10 mouse cellular contexts compared by ENCODE assay signal in the genomic region with DNA sequence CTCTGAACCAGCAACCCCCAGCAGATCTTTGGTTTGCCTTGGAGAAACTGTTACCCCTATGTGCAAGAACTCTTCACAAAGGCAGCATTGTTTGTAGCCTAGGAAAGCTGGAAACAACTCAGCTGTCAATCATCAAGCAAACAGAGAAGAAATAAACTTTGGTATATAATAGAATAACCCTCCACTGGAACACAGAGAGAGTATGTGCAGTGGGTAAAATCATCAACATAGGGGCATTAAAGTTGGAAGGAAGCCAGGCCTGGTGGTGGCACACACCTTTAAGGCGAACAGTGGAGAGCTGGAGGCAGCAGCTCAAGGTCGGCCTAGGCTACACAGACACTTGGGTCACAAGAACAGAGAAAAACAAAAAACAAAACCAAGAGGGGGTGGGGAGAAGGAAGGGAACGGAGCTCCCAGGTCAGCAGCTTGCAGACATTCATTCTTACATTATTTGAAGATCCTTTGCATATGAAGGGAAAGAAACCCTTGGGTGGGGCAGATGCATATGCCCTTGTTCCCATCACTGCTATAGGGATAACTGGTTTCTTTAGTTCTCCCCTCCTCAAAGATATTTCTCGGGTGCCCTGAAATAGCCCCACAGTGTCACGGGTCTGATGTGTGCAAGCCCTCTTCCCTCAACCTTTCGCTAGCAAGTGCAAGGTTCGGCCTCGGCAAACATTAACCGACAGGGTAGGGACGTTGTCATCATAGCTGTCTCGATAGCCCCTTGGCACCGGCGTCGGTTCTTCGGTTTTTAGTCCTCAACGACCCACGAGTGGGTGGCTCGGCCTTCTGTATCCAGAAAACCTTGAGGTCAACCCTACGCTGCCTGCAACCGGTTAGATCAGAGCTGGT. TPM values are rescaled to one million over a fixed set of nuclear protein-coding genes. Genes with fewer than 3 reads are reported as not detected.
DNase-seq lines count a peak whose midpoint lies in the region; ATAC-seq and TF ChIP-seq lines count a peak whose summit lies in the region.
"Had no signal": no experiment of that assay in that cellular context is flagged by ENCODE, and none has a peak within 500 bp of the region (broad histone marks: within the 10 kb centered on the region; RNA-seq: fewer than 3 reads in every experiment).

No protein-coding gene starts in this region.

- no peaks in the 10 kb centered on the region for H3K36me3 ChIP-seq in lung, embryonic 14.5 days (ENCODE audit: insufficient read depth)
- H3K36me3 ChIP-seq in lung, postnatal 0 days (ENCODE audit: insufficient read depth, low read length) = no peaks in the 10 kb centered on the region
- no peaks in the 10 kb centered on the region for H3K36me3 ChIP-seq in forebrain, embryonic 13.5 days (ENCODE audit: poor library complexity, severe bottlenecking)
- H3K36me3 ChIP-seq in neural tube, embryonic 15.5 days = no peaks in the 10 kb centered on the region
- H3K36me3 ChIP-seq: G1E had no signal

- H3K9ac ChIP-seq in lung, embryonic 14.5 days = no peak overlapping the region
- no peak overlapping the region for H3K9ac ChIP-seq in lung, postnatal 0 days (replicated peaks; ENCODE audit: low read depth)
- no peak overlapping the region for H3K9ac ChIP-seq in forebrain, embryonic 13.5 days
- no peak overlapping the region for H3K9ac ChIP-seq in neural tube, embryonic 15.5 days (replicated peaks)

- no peak overlapping the region for H3K4me3 ChIP-seq in lung, embryonic 14.5 days (ENCODE audit: low read depth, low read length)
- no peak overlapping the region for H3K4me3 ChIP-seq in lung, postnatal 0 days (ENCODE audit: low read depth, low read length)
- H3K4me3 ChIP-seq in forebrain, embryonic 13.5 days = no peak overlapping the region
- no peak overlapping the region for H3K4me3 ChIP-seq in neural tube, embryonic 15.5 days (replicated peaks)

- no peak for TF ChIP-seq EP300 in lung, postnatal 0 days (IDR thresholded peaks at IDR 0.05)

- no peaks in the 10 kb centered on the region for H3K9me3 ChIP-seq in lung, embryonic 14.5 days (ENCODE audit: low read depth, low read length)
- H3K9me3 ChIP-seq in lung, postnatal 0 days (ENCODE audit: low read length) = no peaks in the 10 kb centered on the region
- H3K9me3 ChIP-seq in forebrain, embryonic 13.5 days (replicated peaks) = no peaks in the 10 kb centered on the region
- no peaks in the 10 kb centered on the region for H3K9me3 ChIP-seq in neural tube, embryonic 15.5 days (replicated peaks)
- H3K9me3 ChIP-seq: G1E had no signal

- H3K27ac ChIP-seq in lung, embryonic 14.5 days (ENCODE audit: low read depth) = no peak overlapping the region; the same call in 1 of the 2 replicates
- no peak overlapping the region for H3K27ac ChIP-seq in lung, postnatal 0 days (ENCODE audit: low read length)
- peak overlapping the region; percentile 66 for H3K27ac ChIP-seq in forebrain, embryonic 13.5 days
- no peak overlapping the region for H3K27ac ChIP-seq in neural tube, embryonic 15.5 days (replicated peaks)

- DNase-seq in lung, embryonic 14.5 days = no peak
- no peak for DNase-seq in lung, postnatal 0 days (ENCODE audit: low spot score)
- DNase-seq in kidney, postnatal 10 days = peak; percentile 80
- no peak for DNase-seq in urinary bladder, adult 18-20 months (ENCODE audit: low spot score in 2 of 2)
- no peak for DNase-seq in right cerebral cortex, adult 18-20 months
- DNase-seq in cerebellum, adult 9-10 months = no peak
- DNase-seq: cerebellum, adult 11-12 months had no signal

- ATAC-seq in lung, embryonic 14.5 days (ENCODE audit: insufficient read depth) = no peak
- ATAC-seq in lung, postnatal 0 days = no peak
- peak; percentile 37; the same call in 1 of the 2 replicates for ATAC-seq in forebrain, embryonic 13.5 days
- ATAC-seq in neural tube, embryonic 15.5 days (ENCODE audit: low FRiP score) = 0 out of 2 replicates have a peak, but pooled peaks have one; percentile 17

- whole genome bisulfite sequencing in lung, embryonic 14.5 days = 18% methylated on average over 20 of the region's 20 CpGs
- 22% methylated on average over 20 of the region's 20 CpGs for WGBS in lung, postnatal 0 days
- WGBS in forebrain, embryonic 13.5 days = 14% methylated on average over 20 of the region's 20 CpGs
- WGBS in neural tube, embryonic 15.5 days = 22% methylated on average over 20 of the region's 20 CpGs

- TF ChIP-seq CTCF in lung, embryonic 14.5 days (IDR thresholded peaks at IDR 0.05; ENCODE audit: low read depth) = no peak
- no peak for TF ChIP-seq CTCF in lung, postnatal 0 days (IDR thresholded peaks at IDR 0.05)

- H3K27me3 ChIP-seq in lung, embryonic 14.5 days (ENCODE audit: insufficient read depth, low read length) = no peaks in the 10 kb centered on the region
- no peaks in the 10 kb centered on the region for H3K27me3 ChIP-seq in lung, postnatal 0 days (replicated peaks; ENCODE audit: insufficient read depth, low read length)
- H3K27me3 ChIP-seq in forebrain, embryonic 13.5 days = no peaks in the 10 kb centered on the region
- no peaks in the 10 kb centered on the region for H3K27me3 ChIP-seq in neural tube, embryonic 15.5 days (replicated peaks)

- H3K4me2 ChIP-seq in lung, embryonic 14.5 days = 0 out of 2 replicates have a peak overlapping the region, but pooled peaks have one; percentile 15
- H3K4me2 ChIP-seq in lung, postnatal 0 days (replicated peaks; ENCODE audit: low read depth, low read length) = no peak overlapping the region
- no peak overlapping the region; the same call in 1 of the 2 replicates for H3K4me2 ChIP-seq in forebrain, embryonic 13.5 days
- H3K4me2 ChIP-seq in neural tube, embryonic 15.5 days = no peak overlapping the region

- H3K4me1 ChIP-seq in lung, embryonic 14.5 days (ENCODE audit: insufficient read depth) = 0 out of 2 replicates have a peak, but pooled peaks cover 3% of the 10 kb centered on the region
- H3K4me1 ChIP-seq in lung, postnatal 0 days (ENCODE audit: insufficient read depth, low read depth, low read length) = no peaks in the 10 kb centered on the region
- peaks cover 25% of the 10 kb centered on the region for H3K4me1 ChIP-seq in forebrain, embryonic 13.5 days
- peaks cover 9% of the 10 kb centered on the region for H3K4me1 ChIP-seq in neural tube, embryonic 15.5 days

RNA-seq across cellular contexts. Expression of a gene that starts 11.4 kb away (rescaled TPM):
- polyA plus RNA-seq in lung, embryonic 14.5 days (2014; fragmentation: Nextera tagmentation; extraction: Ambion mirVana) = 1.9 and 2.0 TPM in 2 replicates
- 1.2 TPM in 2 replicates for polyA plus RNA-seq in lung, postnatal 0 days (2015; fragmentation: Nextera tagmentation; extraction: Ambion mirVana)
- 1.8 and 3.1 TPM in 2 replicates for polyA plus RNA-seq in forebrain, embryonic 13.5 days (2015; fragmentation: Nextera tagmentation; extraction: Ambion mirVana)
- polyA plus RNA-seq in neural tube, embryonic 15.5 days (2015; fragmentation: Nextera tagmentation; extraction: Ambion mirVana) = 1.2 and 1.9 TPM in 2 replicates
- polyA plus RNA-seq: G1E had no signal

RNA-seq across cellular contexts. Expression of a gene that starts 21.8 kb away (rescaled TPM):
- polyA plus RNA-seq in lung, embryonic 14.5 days (2014; fragmentation: Nextera tagmentation; extraction: Ambion mirVana) = 2,116 and 2,356 TPM in 2 replicates
- polyA plus RNA-seq in lung, postnatal 0 days (2015; fragmentation: Nextera tagmentation; extraction: Ambion mirVana) = 280 and 356 TPM in 2 replicates
- polyA plus RNA-seq in forebrain, embryonic 13.5 days (2015; fragmentation: Nextera tagmentation; extraction: Ambion mirVana) = 1,962 and 1,979 TPM in 2 replicates
- 1,840 and 1,880 TPM in 2 replicates for polyA plus RNA-seq in neural tube, embryonic 15.5 days (2015; fragmentation: Nextera tagmentation; extraction: Ambion mirVana)

RNA-seq across cellular contexts. Expression of a gene that starts 39.6 kb away (rescaled TPM):
- 199 and 219 TPM in 2 replicates for polyA plus RNA-seq in lung, embryonic 14.5 days (2014; fragmentation: Nextera tagmentation; extraction: Ambion mirVana)
- polyA plus RNA-seq in lung, postnatal 0 days (2015; fragmentation: Nextera tagmentation; extraction: Ambion mirVana) = 109 TPM in 2 replicates
- 336 and 349 TPM in 2 replicates for polyA plus RNA-seq in forebrain, embryonic 13.5 days (2015; fragmentation: Nextera tagmentation; extraction: Ambion mirVana)
- polyA plus RNA-seq in neural tube, embryonic 15.5 days (2015; fragmentation: Nextera tagmentation; extraction: Ambion mirVana) = 229 and 243 TPM in 2 replicates

RNA-seq across cellular contexts. Expression of a gene that starts 44.6 kb away (rescaled TPM):
- 28.0 and 29.8 TPM in 2 replicates for polyA plus RNA-seq in lung, embryonic 14.5 days (2014; fragmentation: Nextera tagmentation; extraction: Ambion mirVana)
- 40.6 and 44.7 TPM in 2 replicates for polyA plus RNA-seq in lung, postnatal 0 days (2015; fragmentation: Nextera tagmentation; extraction: Ambion mirVana)
- polyA plus RNA-seq in forebrain, embryonic 13.5 days (2015; fragmentation: Nextera tagmentation; extraction: Ambion mirVana) = 4.0 and 4.4 TPM in 2 replicates
- 6.3 and 16.2 TPM in 2 replicates for polyA plus RNA-seq in neural tube, embryonic 15.5 days (2015; fragmentation: Nextera tagmentation; extraction: Ambion mirVana)

RNA-seq across cellular contexts. Expression of a gene that starts 51.1 kb away (rescaled TPM):
- 24.3 and 35.2 TPM in 2 replicates for polyA plus RNA-seq in lung, embryonic 14.5 days (2014; fragmentation: Nextera tagmentation; extraction: Ambion mirVana)
- polyA plus RNA-seq in lung, postnatal 0 days (2015; fragmentation: Nextera tagmentation; extraction: Ambion mirVana) = 299 and 347 TPM in 2 replicates
- polyA plus RNA-seq in forebrain, embryonic 13.5 days (2015; fragmentation: Nextera tagmentation; extraction: Ambion mirVana) = 10.3 and 13.3 TPM in 2 replicates
- 166 and 190 TPM in 2 replicates for polyA plus RNA-seq in neural tube, embryonic 15.5 days (2015; fragmentation: Nextera tagmentation; extraction: Ambion mirVana)

Comparison
In these comparisons a context has a peak if more than half of its experiments do, and no peak if none do; other contexts are left out.
1. ATAC-seq: peak in forebrain, embryonic 13.5 days (single experiment) and neural tube, embryonic 15.5 days (single experiment); none in lung, embryonic 14.5 days (single experiment) and lung, postnatal 0 days (single experiment).